Mouse (Mus musculus): ENCODE results near the gene Teddm1a. TPM values are rescaled to one million over a fixed set of nuclear protein-coding genes. Genes with fewer than 3 reads are reported as not detected.

Teddm1a gene
- polyA plus RNA-seq, 1 experiment from 2014 or later = not detected

GRCm38 (mm10) chr1:153904236-153904635, 12.7 kb downstream of the Teddm1a start:
- no peak overlapping the region for H3K9ac ChIP-seq
- ATAC-seq (ENCODE audit: insufficient read depth) = no peak
- H3K27me3 ChIP-seq (ENCODE audit: insufficient read depth, low read length) = no peaks in the 10 kb centered on the region
- H3K4me3 ChIP-seq (ENCODE audit: low read depth, low read length) = no peak overlapping the region
- peaks cover 63% of the 10 kb centered on the region for H3K36me3 ChIP-seq (ENCODE audit: insufficient read depth)
- no peak for TF ChIP-seq CTCF (IDR thresholded peaks at IDR 0.05; ENCODE audit: low read depth)
- 94% methylated on average over 14 of the region's 14 CpGs for WGBS
- H3K4me1 ChIP-seq (ENCODE audit: insufficient read depth) = 0 out of 2 replicates have a peak, but pooled peaks cover 4% of the 10 kb centered on the region
- no peak overlapping the region for H3K4me2 ChIP-seq
- no peak overlapping the region for H3K27ac ChIP-seq (ENCODE audit: low read depth)
- no peaks in the 10 kb centered on the region for H3K9me3 ChIP-seq (ENCODE audit: low read depth, low read length)
- no peak for DNase-seq

- Histone ChIP-seq H3K9me3 (ENCODE audit: low read depth, low read length) (no peaks in the 10 kb centered on the region), H3K9ac (no peak overlapping the region), H3K4me2 (no peak overlapping the region), H3K4me1 (ENCODE audit: insufficient read depth) (0 out of 2 replicates have a peak, but pooled peaks cover 4% of the 10 kb centered on the region), H3K4me3 (ENCODE audit: low read depth, low read length) (no peak overlapping the region), H3K27me3 (ENCODE audit: insufficient read depth, low read length) (no peaks in the 10 kb centered on the region), H3K27ac (ENCODE audit: low read depth) (no peak overlapping the region), H3K36me3 (ENCODE audit: insufficient read depth) (peaks cover 73% of the 10 kb centered on the region)
- ATAC-seq (ENCODE audit: insufficient read depth) (no peak), DNase-seq (no peak)
- no peak for TF ChIP-seq CTCF (IDR thresholded peaks at IDR 0.05; ENCODE audit: low read depth)
- WGBS = 94% methylated on average over 3 of the region's 3 CpGs
Measured at GRCm38 (mm10) chr1:153905884-153906283, 14.3 kb downstream of the Teddm1a start.

- no peaks in the 10 kb centered on the region for H3K27me3 ChIP-seq (ENCODE audit: insufficient read depth, low read length)
- DNase-seq = no peak
- no peak overlapping the region for H3K4me3 ChIP-seq (ENCODE audit: low read depth, low read length)
- no peak overlapping the region for H3K27ac ChIP-seq (ENCODE audit: low read depth)
- no peak overlapping the region for H3K4me2 ChIP-seq
- TF ChIP-seq CTCF (IDR thresholded peaks at IDR 0.05; ENCODE audit: low read depth) = no peak
- 82% methylated on average over 6 of the region's 6 CpGs for WGBS
- peaks cover 67% of the 10 kb centered on the region for H3K36me3 ChIP-seq (ENCODE audit: insufficient read depth)
- no peak for ATAC-seq (ENCODE audit: insufficient read depth)
- no peaks in the 10 kb centered on the region for H3K9me3 ChIP-seq (ENCODE audit: low read depth, low read length)
- H3K4me1 ChIP-seq (ENCODE audit: insufficient read depth) = no peaks in the 10 kb centered on the region
- no peak overlapping the region for H3K9ac ChIP-seq
Measured at GRCm38 (mm10) chr1:153908208-153908607, 16.7 kb downstream of the Teddm1a start.

GRCm38 (mm10) chr1:153908741-153909140, 17.2 kb downstream of the Teddm1a start:
- TF ChIP-seq CTCF (IDR thresholded peaks at IDR 0.05; ENCODE audit: low read depth) = no peak
- Histone ChIP-seq H3K9me3 (ENCODE audit: low read depth, low read length) (no peaks in the 10 kb centered on the region), H3K9ac (no peak overlapping the region), H3K27me3 (ENCODE audit: insufficient read depth, low read length) (no peaks in the 10 kb centered on the region), H3K4me3 (ENCODE audit: low read depth, low read length) (no peak overlapping the region), H3K27ac (ENCODE audit: low read depth) (no peak overlapping the region), H3K4me1 (ENCODE audit: insufficient read depth) (no peaks in the 10 kb centered on the region), H3K4me2 (no peak overlapping the region), H3K36me3 (ENCODE audit: insufficient read depth) (peaks cover 62% of the 10 kb centered on the region)
- DNase-seq (no peak), ATAC-seq (ENCODE audit: insufficient read depth) (peak; percentile 29; the same call in 1 of the 2 replicates)
- WGBS = 76% methylated on average over 4 of the region's 4 CpGs

- ATAC-seq (ENCODE audit: insufficient read depth) (peak; percentile 76), DNase-seq (peak; percentile 87)
- Histone ChIP-seq H3K4me2 (no peak overlapping the region), H3K4me1 (ENCODE audit: insufficient read depth) (no peaks in the 10 kb centered on the region), H3K9me3 (ENCODE audit: low read depth, low read length) (no peaks in the 10 kb centered on the region), H3K9ac (no peak overlapping the region), H3K4me3 (ENCODE audit: low read depth, low read length) (no peak overlapping the region), H3K27ac (ENCODE audit: low read depth) (peak overlapping the region; percentile 21; the same call in 1 of the 2 replicates), H3K36me3 (ENCODE audit: insufficient read depth) (peaks cover 55% of the 10 kb centered on the region), H3K27me3 (ENCODE audit: insufficient read depth, low read length) (no peaks in the 10 kb centered on the region)
- 45% methylated on average over 10 of the region's 10 CpGs for WGBS
- no peak for TF ChIP-seq CTCF (IDR thresholded peaks at IDR 0.05; ENCODE audit: low read depth)
Measured at GRCm38 (mm10) chr1:153909213-153909962, 17.8 kb downstream of the Teddm1a start.

GRCm38 (mm10) chr1:153909963-153910291, 18.4 kb downstream of the Teddm1a start:
- WGBS = 66% methylated on average over 9 of the region's 9 CpGs
- H3K27ac ChIP-seq (ENCODE audit: low read depth) = peak overlapping the region; percentile 21; the same call in 1 of the 2 replicates
- peaks cover 50% of the 10 kb centered on the region for H3K36me3 ChIP-seq (ENCODE audit: insufficient read depth)
- H3K9me3 ChIP-seq (ENCODE audit: low read depth, low read length) = no peaks in the 10 kb centered on the region
- ATAC-seq (ENCODE audit: insufficient read depth) (peak; percentile 42; the same call in 1 of the 2 replicates), DNase-seq (no peak)
- no peak overlapping the region for H3K4me3 ChIP-seq (ENCODE audit: low read depth, low read length)
- no peaks in the 10 kb centered on the region for H3K27me3 ChIP-seq (ENCODE audit: insufficient read depth, low read length)
- no peak for TF ChIP-seq CTCF (IDR thresholded peaks at IDR 0.05; ENCODE audit: low read depth)
- H3K4me1 ChIP-seq (ENCODE audit: insufficient read depth) = no peaks in the 10 kb centered on the region
- H3K9ac ChIP-seq = no peak overlapping the region
- H3K4me2 ChIP-seq = no peak overlapping the region

- TF ChIP-seq CTCF (IDR thresholded peaks at IDR 0.05; ENCODE audit: low read depth) = no peak
- Histone ChIP-seq H3K4me3 (ENCODE audit: low read depth, low read length) (no peak overlapping the region), H3K4me2 (no peak overlapping the region), H3K27me3 (ENCODE audit: insufficient read depth, low read length) (no peaks in the 10 kb centered on the region), H3K4me1 (ENCODE audit: insufficient read depth) (no peaks in the 10 kb centered on the region), H3K27ac (ENCODE audit: low read depth) (no peak overlapping the region), H3K36me3 (ENCODE audit: insufficient read depth) (peaks cover 45% of the 10 kb centered on the region), H3K9ac (no peak overlapping the region), H3K9me3 (ENCODE audit: low read depth, low read length) (no peaks in the 10 kb centered on the region)
- ATAC-seq (ENCODE audit: insufficient read depth) = no peak
- no peak for DNase-seq
- 85% methylated on average over 5 of the region's 5 CpGs for WGBS
Measured at GRCm38 (mm10) chr1:153910423-153910822, 18.9 kb downstream of the Teddm1a start.

All from lung, embryonic 14.5 days (tissue).